Mouse (Mus musculus): ENCODE measurements around the gene Pdlim3.

Gene Pdlim3

DNA sequence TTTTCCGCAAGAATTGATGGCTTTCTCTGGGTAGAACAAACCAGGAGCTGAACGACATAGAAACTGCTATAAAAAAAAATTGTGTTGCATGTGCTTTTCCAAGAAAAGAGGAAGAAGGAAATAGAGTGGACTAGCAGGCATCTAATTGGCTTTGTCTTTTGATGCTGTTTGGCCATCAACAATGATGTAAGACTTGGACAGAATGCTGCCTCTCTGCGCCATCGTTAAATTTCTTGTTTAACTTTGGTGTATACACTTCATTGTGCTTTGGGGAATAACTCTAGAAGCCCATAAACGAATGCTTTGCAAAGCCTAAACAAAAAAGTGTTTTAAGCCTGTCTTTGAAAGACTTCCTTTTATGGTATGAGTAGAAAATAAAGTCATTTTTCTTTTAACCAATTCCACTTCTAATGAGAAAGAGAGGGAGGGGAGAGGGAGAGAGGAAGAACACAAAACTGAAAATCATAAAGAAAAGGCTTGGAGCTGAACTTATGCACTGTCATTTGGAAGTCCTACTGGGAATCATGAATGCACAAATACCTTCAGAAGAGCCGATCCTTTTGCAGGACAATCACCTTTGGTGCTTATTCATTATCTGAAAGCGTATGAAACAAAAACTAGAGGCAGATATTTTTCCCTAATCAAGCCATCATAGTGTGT, 20.5 kb downstream of the Pdlim3 start:
- no peak for DNase-seq (ENCODE audit: low read depth, low spot score)

DNA sequence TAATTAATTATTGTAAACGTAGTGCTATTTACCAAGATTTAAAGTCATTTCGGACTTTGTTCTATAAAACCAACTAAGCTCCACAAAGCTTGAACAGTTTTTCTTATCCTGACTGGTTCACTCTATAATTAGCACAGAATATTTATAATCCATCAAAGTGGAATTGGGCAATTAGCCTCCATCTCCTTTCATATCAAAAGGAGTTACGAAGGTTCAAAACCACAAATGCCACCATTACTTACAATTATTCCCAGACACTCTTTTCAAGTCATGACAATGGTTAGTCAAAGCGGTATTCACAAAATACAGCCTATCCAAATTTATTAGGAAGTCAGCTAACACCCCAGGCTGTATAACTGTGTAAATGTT, 21.0 kb downstream of the Pdlim3 start:
- no peak for DNase-seq (ENCODE audit: low read depth, low spot score)

DNA sequence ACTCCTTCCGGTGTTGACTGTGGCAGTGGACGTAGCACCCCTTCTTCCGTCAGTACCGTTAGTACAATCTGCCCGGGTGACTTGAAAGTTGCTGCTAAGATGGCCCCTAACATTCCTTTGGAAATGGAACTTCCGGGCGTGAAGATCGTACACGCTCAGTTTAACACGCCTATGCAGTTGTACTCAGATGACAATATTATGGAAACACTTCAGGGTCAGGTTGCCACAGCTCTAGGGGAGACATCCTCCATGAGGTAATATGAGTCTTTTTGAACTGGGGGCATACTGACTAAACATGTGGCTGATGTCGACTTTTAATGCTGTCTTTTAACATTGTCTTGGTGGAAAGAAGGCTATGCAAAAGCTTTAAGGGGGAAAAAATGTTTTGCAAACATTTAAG, 28.4 kb downstream of the Pdlim3 start:
- DNase-seq (ENCODE audit: low read depth, low spot score) = no peak

DNA sequence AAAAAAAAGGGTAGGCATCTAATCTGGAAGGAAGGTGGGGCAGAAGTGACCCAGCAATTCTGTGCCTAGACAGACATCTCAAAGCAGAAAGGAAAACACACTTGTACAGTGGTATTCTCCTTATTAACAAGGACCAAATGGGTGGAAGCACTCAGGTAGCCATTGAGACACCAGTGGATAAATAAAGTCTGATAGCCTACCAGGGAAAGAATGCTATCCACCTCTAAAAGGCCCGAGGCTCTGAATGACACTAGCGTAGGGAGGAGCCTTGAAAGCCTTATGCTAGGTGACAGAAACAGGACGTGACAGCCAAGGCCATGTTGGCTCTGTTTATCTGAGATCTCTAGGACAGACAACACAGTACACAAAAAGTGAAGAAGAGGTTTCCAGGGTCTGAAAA, 31.2 kb downstream of the Pdlim3 start:
- no peak for DNase-seq (ENCODE audit: low read depth, low spot score)

GRCm38 (mm10) chr8:45917040-45917679, 31.9 kb downstream of the Pdlim3 start:
- no peak for DNase-seq (ENCODE audit: low read depth, low spot score)

DNA sequence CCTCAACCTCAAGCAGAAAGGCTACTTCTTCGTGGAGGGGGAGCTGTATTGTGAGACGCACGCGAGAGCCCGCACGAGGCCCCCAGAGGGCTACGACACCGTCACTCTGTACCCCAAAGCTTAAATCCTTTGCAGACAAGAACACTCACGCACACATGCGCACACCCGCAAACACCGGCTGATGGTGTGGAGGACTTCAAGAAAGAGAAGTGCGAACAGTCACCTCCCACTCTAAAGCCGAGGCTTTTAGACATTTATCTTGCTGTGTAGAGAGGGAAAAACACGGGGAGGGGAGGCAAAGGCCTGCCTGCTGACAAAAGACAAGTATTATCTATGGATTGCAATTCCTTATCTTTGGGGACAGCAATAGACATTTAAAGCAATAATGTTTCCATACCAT, 33.6 kb downstream of the Pdlim3 start:
- no peak for DNase-seq (ENCODE audit: low read depth, low spot score)

GRCm38 (mm10) chr8:45920392-45920791, 35.1 kb downstream of the Pdlim3 start:
- no peak for DNase-seq (ENCODE audit: low read depth, low spot score)

GRCm38 (mm10) chr8:45922116-45922515, 36.9 kb downstream of the Pdlim3 start:
- DNase-seq (ENCODE audit: low read depth, low spot score) = no peak

DNA sequence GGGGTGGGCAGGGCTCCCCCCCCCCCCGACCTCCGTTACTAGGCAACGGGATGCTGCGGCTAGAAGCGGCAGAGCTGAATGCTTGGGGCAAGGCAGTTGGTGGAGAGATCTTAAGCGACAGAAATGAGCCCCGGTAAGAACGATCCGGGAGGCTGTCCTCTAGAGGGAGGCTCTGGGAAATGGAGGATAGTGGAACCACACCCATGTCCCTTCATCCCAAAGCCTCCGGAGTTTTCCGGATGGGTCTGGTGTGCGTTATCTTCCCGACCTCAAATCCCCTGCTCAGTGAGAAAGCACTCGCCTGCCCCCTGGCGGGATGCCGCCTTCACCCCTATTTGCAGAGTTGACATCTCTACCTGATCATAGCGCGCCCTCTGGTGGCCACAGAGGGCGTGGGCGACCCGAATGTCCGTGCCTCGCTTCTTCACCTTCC, 49.3 kb downstream of the Pdlim3 start, which contains the start of gene Ccdc110:
Ccdc110 (plus strand) TSS at position 38 of the 433 bp plus-strand sequence.
- peak; percentile 87 for DNase-seq (ENCODE audit: low read depth, low spot score)

- DNase-seq (ENCODE audit: low read depth, low spot score) = no peak
These were observed 51.7 kb downstream of the Pdlim3 start for GRCm38 (mm10) chr8:45936986-45937385.

- no peak for DNase-seq (ENCODE audit: low read depth, low spot score)
These were observed 61.0 kb downstream of the Pdlim3 start for GRCm38 (mm10) chr8:45946283-45946682.

DNA sequence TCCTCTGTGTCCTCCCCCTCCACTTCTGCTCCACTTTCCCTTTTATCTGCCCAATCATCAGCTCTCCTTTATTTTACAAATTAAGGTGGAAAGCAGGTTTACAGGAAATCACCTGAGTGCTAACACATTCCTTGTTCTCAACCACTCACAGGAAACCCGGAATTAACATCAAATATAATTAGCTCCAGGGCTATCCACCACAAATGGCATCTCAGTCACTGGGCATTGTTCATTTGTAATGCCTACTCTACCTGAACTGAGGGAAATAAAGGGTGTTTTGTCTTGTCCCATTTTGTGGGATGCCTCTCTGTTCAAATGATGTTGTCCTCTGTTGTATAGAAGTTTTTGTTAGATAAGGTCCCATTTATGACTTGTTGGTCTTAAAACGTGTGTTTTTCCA, 65.4 kb downstream of the Pdlim3 start:
- no peak for DNase-seq (ENCODE audit: low read depth, low spot score)
